Mouse (Mus musculus) spleen, adult 18-20 months (tissue): ENCODE results near the gene Fxn.
"Not testable (repeated sequence)": the region's sequence is repeated elsewhere in the genome, so short reads cannot be mapped to it uniquely, and the experiment has no call there.

Experiments used
- DNase-seq, 2 experiments: peaks; one replicate each; pipeline ENCODE4 v3.0.0; 2022; ENCODE audit warnings: mixed read lengths in 2 of 2

Fxn gene

DNA sequence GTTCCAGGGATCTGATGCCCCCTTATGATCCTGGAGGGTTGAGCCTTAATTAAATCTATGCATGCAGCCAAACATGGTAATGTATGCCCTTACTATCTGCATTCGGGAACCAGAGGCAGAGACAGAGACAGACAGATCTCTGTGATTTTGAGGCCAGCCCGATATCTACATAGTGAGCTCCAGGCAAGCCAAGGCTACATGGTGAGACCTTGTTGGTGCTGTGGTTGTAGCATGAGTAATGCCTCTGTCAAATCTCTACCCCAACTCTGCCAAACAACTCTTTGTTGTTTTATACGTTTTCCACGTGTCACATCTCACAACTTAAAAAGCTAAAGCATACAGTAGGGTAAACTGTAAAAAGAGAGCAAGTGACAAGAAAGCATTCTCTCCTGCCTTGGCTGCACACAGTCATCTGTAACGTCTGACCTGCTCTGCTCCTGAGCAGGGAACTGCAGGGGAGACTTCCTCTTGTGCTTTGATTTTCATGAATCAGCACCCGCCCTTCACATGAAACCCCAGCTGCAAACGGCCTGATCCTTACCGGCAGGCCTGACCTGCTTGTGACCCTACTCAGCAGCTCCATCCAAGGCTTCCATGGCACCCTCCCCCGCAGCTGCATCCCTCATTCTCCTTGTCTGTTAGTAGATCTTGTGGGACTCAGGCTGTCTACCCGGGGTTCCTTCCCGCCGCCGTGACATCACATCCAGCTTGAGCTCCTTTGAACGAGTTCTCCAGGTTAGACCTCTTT is 38.4 kb downstream of the Fxn start:
- no peak for DNase-seq

DNA sequence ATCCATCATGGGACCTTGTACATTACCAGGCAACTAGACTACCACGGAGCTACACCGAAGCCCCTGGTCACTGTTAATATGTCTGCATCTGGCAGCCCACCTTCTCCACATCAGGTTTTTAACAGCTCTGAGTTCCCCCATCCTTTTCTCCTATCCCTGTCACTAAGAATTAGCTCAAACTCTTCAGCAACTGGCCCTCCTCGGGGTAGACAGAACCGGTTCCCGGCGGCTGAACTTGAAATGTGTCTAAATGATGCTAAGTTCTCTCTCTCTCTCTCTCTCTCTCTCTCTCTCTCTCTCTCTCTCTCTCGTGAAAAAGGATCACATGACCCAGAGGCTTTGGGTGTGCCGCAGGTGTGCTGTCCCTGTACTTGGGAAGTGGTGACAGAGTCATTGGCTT is 39.1 kb downstream of the Fxn start:
- no peak for DNase-seq

DNA sequence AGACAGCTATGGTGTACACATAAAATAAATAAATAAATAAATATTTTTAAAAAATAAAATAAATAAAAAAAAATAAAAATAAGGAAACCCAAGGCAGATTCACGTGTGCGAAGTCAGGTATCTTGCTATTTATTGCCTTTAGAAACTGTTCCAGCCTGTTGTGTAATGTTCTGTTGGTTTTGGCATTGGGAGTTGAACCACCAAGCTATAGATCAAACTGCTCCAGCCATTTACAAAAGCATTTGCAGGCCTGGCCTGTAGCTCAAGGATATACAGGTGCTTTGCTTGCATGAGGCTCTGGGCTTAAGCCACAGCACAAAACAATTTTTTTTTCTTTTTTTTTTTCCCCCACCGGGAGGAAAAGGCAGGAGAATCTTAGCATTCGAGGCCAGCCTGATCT is 42.4 kb downstream of the Fxn start:
- DNase-seq: no peak

DNA sequence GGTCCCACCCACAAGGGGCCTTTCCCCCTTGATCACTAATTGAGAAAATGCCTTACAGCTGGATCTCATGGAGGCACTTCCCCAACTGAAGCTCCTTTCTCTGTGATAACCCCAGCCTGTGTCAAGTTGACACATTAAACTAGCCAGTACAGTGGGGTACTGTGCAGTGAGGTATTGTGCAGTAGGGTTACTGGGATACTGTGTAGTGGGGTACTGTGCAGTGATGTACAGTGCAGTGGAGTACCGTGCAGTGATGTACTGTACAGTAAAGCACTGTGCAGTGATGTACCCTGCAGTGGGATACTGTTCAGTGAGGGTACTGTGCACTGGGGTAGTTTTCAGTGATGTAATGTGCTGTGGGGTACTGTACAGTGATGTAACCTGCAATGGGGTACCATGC is 48.0 kb downstream of the Fxn start:
- DNase-seq: not testable (repeated sequence)

DNA sequence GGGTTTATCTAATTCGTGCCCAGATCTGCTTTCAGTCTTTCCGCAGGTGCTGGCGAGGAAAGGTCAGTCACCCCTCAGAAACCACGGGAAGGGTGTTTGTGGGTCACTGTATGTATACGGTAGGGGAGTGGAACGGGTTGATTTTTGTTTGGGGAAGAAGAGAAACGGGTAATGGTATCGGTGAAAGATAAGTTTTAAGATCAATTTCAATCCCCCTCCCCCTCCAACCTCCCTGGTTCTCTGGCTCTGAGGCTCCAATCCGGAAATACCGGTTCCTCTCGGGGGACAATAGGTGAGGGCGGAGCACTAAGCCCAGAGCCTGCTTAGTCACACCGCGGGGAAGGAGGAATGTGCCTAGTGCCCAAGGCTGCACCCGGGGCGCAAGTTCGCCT is 55.1 kb downstream of the Fxn start:
- DNase-seq: peak in 1 of 2 experiments; percentile 15

DNA sequence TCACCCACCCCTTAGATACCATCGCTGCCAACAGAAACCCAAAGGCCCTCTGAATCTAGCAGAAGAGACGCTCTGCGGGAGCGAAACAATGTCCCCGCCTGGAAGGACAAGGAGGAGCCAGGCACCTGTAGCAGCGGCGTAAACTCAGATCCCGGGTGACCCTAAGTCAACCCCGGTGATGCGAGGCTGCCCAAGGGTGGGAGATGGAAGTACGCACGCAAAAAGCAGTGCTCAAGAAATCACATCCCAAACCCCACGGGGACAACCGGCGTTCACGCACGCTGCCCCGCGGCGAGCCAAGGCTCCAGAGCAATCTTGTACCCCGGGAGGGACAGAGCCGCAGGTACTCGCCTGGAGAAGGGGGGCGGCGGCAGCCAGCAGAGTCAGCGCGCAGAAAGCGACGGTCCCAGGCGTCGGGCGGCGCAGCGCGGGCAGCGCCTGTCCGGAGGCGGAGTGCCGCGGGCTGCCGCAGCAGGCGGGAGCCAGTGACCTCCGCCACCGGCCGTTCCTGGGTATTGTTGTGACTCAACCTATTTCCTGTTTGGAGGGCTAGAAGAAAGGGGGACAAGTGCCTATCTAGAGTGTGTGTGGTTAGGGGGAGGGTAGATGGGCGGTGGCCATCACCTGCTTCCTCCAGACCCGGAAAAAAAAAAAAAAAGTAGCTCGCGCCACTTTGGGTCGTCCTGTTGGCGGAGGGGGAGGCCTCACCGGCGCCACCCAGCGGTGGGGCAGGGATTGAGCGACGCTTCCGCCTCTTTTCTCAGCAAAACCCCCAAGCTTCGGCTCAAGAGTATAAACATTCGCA is 55.7 kb downstream of the Fxn start, which contains the start of gene Tjp2:
Gene Tjp2, minus strand, starts transcription at position 531 of the 805 bp plus-strand sequence.
- peak; percentile 24 to 33 for DNase-seq

DNA sequence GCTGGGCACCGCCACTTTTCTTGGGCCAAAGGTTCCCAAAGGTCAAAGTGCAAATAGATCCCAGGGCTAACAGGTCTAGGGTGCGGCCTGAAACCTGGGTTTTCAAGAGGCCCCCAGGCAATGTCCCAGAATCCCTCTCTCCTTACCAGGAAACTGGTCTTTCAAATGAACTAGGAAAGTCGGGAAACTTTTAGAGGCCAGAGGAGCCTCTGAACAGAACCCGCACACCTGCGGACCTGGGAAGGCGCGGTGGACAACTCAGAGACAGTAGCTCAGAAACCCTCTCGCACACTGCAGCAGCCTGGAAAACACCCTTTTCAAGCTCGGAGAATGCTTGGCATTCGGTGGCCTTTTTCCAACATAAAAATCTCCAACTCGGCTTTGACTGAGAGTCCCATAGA is 56.6 kb downstream of the Fxn start:
- DNase-seq: no peak

DNA sequence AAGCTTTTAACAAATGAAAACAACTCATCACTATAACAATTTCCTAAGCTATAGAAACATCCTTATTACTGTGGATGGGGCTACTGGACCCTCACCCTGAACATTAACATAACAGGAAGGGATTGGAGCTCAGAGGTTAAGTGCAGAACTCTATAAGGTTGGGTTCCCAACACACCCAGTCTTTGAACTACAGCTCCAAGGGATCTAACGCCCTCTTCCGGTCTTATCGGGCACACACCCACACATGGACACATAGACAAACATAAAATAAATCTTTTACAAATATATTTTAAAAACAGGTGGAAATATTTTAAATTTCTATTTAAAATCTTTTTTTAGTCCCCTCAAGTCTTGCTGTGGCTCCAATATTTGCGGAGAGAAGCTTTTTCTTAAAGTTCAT is 59.0 kb downstream of the Fxn start:
- no peak for DNase-seq

DNA sequence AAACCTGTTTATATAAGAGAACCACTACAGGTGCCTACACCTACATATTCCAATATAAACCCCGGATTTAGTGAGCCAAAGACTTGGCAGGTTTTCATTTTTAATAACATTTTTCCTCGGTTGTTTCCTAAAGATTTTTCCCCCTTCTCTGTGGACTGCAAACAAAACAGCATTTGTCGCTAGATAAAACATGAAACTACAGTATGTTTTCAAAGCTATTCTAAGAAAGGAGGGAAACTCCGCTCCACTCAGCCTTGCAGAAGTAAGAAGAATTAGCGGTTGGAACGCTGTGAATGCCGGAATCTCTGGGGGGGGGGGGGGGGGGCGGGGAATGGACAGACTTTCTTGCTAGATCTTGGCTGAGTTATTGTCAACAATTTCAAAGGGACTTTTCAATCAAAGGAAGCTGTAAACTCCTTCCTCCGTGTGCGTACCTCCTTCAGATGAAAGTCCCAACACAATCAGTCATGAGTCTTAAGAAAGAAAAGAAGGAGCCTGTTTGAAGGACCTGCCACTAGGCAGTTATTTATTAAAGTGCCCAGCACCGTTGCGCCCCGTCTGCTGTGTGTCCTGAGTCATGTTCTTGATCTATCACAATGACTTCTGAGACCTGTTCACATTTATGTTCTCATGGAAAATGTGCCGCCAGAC is 59.5 kb downstream of the Fxn start:
- no peak for DNase-seq

DNA sequence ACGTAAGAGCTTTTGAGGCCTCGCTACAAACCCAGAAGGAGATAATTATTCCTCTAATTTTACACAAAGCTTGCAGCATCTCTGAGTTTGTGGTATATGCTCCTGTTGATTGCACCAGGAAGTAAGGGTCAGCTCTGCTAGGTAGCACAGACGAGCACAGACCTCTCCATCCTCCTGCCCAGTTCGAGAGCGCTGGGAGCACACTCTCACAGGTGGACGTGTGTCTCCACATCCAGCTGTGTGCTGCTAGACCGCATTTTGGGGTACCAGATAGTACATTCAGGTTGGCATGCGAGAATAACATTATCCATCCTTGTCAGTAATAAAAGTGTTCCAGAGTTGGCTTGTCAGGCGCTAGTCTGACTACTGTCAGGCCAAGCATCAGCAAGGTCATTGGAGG is 61.4 kb downstream of the Fxn start:
- no peak for DNase-seq

DNA sequence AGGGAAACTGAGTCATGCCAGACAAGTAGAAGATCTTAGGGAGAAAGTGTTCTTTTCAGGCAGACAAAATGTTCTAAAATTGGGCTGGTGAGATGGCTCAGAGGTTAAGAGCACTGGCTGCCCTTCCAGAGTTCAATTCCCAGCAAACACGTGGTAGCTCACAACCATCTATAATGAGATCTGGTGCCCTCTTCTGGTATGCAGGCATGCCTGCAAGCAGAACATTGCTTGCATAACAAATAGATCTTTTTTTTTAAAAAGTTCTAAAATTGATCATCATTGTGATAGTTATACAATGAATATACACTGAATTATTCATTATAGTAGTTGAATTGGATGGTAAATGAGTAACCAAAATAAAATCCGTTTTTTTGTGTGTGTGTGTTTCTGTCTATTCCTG is 62.1 kb downstream of the Fxn start:
- DNase-seq: no peak

DNA sequence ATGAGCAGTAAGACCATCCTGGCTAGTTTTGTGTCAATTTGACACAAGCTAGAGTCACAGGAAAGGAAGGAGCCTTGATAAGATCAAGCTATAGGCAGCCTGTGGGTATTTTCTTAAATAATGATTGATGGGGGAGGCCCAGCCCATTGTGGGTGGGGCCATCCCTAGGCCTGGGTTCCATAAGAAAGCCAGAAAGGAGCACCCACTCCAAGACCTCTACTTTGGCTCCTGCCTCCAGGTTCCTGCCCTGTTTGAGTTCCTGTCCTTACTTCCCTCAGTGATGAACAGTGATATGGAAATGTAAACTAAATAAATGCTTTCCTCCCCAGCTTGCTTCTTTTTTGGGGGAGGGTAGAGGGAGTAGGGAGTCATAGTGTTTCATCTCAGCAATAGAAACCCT is 62.6 kb downstream of the Fxn start:
- DNase-seq: no peak

DNA sequence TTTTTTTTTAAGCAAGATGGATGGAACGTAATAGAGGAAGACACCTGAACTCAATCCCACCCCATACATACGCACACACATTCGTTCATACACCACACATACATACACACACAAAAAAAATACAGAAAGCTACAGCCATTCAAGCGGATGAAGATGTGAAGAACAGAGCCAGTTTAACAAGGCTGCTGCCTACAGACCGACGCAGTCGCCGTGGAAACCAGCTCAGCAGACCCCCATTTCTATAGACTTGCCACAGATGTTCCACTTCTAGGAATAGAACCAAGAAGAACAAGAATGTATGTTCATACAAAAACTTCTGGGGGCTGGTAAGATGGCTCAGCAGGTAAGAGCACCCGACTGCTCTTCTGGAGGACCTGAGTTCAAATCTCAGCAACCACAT is 63.6 kb downstream of the Fxn start:
- DNase-seq: no peak

DNA sequence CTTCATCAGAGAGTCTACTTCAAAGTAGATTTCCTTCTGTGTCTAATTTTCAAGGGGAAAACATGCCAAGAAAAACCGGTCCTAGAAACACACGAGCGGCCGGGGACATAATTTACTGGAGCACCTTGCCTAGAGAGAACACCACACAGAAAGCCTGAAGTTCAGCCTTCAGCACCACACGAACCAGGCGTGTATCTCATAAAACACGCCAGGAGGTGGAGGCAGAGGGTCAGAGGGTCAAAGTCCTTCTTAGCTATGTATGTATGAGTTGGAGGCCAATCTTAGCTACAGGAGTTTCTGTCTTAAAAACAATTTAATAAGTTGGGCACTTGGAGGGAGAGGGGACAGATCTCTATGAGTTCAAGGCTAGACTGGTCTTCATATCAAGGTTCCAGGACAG is 65.5 kb downstream of the Fxn start:
- no peak for DNase-seq

DNA sequence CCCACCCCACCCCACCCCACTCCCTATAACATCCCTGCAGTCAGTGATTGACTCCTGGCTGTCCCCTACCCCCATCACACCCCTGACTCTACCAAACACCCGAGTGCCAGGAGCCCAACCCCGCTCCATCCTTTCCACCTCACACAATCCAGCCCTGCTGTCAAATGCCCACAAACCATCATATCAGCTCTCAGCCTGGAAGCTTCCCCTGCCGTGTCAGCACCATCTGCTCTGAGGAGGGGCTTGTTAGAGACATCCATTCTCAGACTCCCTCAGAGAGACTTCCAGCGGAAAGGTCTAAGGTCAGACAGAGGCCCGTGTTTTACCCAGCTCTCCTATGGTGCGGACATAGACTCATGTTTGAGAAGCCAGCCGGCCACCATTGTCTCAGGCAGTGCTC is 67.1 kb downstream of the Fxn start:
- no peak for DNase-seq

DNA sequence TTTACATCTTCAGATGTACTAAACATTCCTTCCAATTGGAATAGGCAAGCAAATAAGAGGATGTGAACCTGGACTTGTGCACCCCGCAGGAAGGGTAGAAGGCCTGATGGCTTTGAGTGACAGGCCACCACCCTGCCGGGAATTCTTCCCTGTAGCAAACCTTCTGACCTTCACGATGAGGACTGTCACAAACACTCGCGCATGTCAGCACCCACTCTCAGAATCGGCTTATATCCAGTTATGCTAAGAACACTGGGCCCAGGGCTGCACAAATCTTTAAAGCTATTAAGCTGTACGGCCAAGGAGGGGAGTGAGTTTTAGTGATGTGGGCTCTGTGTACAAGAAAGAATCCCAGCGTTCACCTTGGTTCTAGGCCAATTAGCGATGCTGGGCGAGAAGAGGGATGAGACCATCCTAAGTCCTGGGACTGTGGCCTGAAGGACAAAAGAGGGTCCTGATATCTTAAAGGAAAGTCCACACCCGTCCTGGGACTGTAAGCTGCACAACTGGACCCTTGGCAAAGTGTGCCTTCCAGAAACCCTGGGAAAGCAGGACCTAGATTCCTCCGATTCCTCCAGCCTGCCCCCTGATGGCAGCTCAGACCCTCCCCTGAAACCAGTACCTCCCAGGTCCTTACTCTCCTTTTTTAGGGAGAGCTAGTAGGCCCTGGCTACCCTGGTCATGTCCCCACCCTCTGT is 67.7 kb downstream of the Fxn start:
- DNase-seq: no peak
